Mouse (Mus musculus): Measurements from ENCODE around the gene Ubash3a.
A peak's percentile ranks its signal among the peaks of the same experiment; 100 is the strongest.
"Not testable (repeated sequence)": the region's sequence is repeated elsewhere in the genome, so short reads cannot be mapped to it uniquely, and the experiment has no call there.

The Ubash3a gene

GRCm38 (mm10) chr17:31260430-31260829 lies 52.8 kb downstream of the Ubash3a start:
- no peak for DNase-seq (ENCODE audit: low read depth, low spot score)

- DNase-seq (ENCODE audit: low read depth, low spot score): no peak
Measured at GRCm38 (mm10) chr17:31261352-31261751, 53.7 kb downstream of the Ubash3a start.

- no peak for DNase-seq (ENCODE audit: low read depth, low spot score)
Measured at GRCm38 (mm10) chr17:31262715-31263114, 55.0 kb downstream of the Ubash3a start.

GRCm38 (mm10) chr17:31263770-31264169 lies 56.1 kb downstream of the Ubash3a start:
- peak; percentile 38 for DNase-seq (ENCODE audit: low read depth, low spot score)

- no peak for DNase-seq (ENCODE audit: low read depth, low spot score)
Measured at GRCm38 (mm10) chr17:31264372-31264771, 56.7 kb downstream of the Ubash3a start.

- DNase-seq (ENCODE audit: low read depth, low spot score): peak; percentile 88
Measured at GRCm38 (mm10) chr17:31265171-31265572, 57.5 kb downstream of the Ubash3a start.

- no peak for DNase-seq (ENCODE audit: low read depth, low spot score)
Measured at GRCm38 (mm10) chr17:31265831-31266230, 58.2 kb downstream of the Ubash3a start.

GRCm38 (mm10) chr17:31266321-31266950 lies 58.8 kb downstream of the Ubash3a start:
- DNase-seq (ENCODE audit: low read depth, low spot score): no peak

- no peak for DNase-seq (ENCODE audit: low read depth, low spot score)
Measured at GRCm38 (mm10) chr17:31267138-31267537, 59.5 kb downstream of the Ubash3a start.

- no peak for DNase-seq (ENCODE audit: low read depth, low spot score)
Measured at GRCm38 (mm10) chr17:31267603-31268002, 59.9 kb downstream of the Ubash3a start.

GRCm38 (mm10) chr17:31268016-31268415 lies 60.3 kb downstream of the Ubash3a start:
- DNase-seq (ENCODE audit: low read depth, low spot score): no peak

GRCm38 (mm10) chr17:31269761-31270160 lies 62.1 kb downstream of the Ubash3a start:
- DNase-seq (ENCODE audit: low read depth, low spot score): no peak

GRCm38 (mm10) chr17:31270246-31270645 lies 62.6 kb downstream of the Ubash3a start:
- no peak for DNase-seq (ENCODE audit: low read depth, low spot score)

- not testable (repeated sequence) for DNase-seq (ENCODE audit: low read depth, low spot score)
Measured at GRCm38 (mm10) chr17:31270736-31271135, 63.1 kb downstream of the Ubash3a start.

- peak; percentile 72 for DNase-seq (ENCODE audit: low read depth, low spot score)
Measured at GRCm38 (mm10) chr17:31271136-31271851, 63.6 kb downstream of the Ubash3a start.

- no peak for DNase-seq (ENCODE audit: low read depth, low spot score)
Measured at GRCm38 (mm10) chr17:31272416-31273165, 64.9 kb downstream of the Ubash3a start.

- no peak for DNase-seq (ENCODE audit: low read depth, low spot score)
Measured at GRCm38 (mm10) chr17:31273631-31274030, 66.0 kb downstream of the Ubash3a start.

GRCm38 (mm10) chr17:31275181-31275580 lies 67.5 kb downstream of the Ubash3a start:
- no peak for DNase-seq (ENCODE audit: low read depth, low spot score)

GRCm38 (mm10) chr17:31276207-31276921 lies 68.7 kb downstream of the Ubash3a start:
- peak; percentile 50 for DNase-seq (ENCODE audit: low read depth, low spot score)

GRCm38 (mm10) chr17:31276922-31277918 lies 69.5 kb downstream of the Ubash3a start, which contains the start of gene Rsph1:
Gene Rsph1, minus strand, starts transcription at chr17:31277383.
- peak; percentile 92 for DNase-seq (ENCODE audit: low read depth, low spot score)
